Mouse (Mus musculus) E14TG2a.4 (cell line): ENCODE measurements around the gene Aff4.

Experiments
- CTCF ChIP-seq: conservative IDR thresholded peaks from 2 replicates; pipeline ENCODE4 v1.5.1; 2014; ENCODE audit warnings: low read length
- NANOG ChIP-seq: IDR thresholded peaks from 2 replicates; pipeline ENCODE4 v1.6.1; 2014; ENCODE audit warnings: borderline replicate concordance, low read length, mixed read lengths
- POU5F1 ChIP-seq: IDR thresholded peaks from 2 replicates; pipeline ENCODE4 v1.6.1; 2014; ENCODE audit warnings: low read length, borderline replicate concordance

GRCm38 (mm10) chr11:53433057-53433456 is 82.4 kb downstream of the Aff4 start:
- no peak for TF ChIP-seq CTCF
- TF ChIP-seq POU5F1, result no peak
- TF ChIP-seq NANOG, result no peak
